Mouse (Mus musculus) kidney, embryonic 16.5 days (tissue): ENCODE measurements at regions not wholly inside any gene's neighbourhood (a gene's known extent, or its start where the extent isn't known, plus 50 kb on each side); places are given as distances from the start of the nearest gene placed in this dataset.

Source experiments
- ATAC-seq: fragments of 200-750 bp; cut with Nextera tagmentation; 2 replicates; pipeline ENCODE4 v1.8.0; 2017; ENCODE audit warnings: moderate TSS enrichment; ENCODE audit not compliant: low FRiP score, low TSS enrichment
- H3K27ac ChIP-seq: fragments of 300-500 bp; sonication (generic); 2 replicates; pipeline ENCODE4 v1.5.1; 2014; ENCODE audit warnings: low read length
- H3K27me3 ChIP-seq: fragments of 300-500 bp; sonication (generic); 2 replicates; pipeline ENCODE4 v1.6.1; 2014; ENCODE audit warnings: low read length, control low read depth, mixed read lengths; ENCODE audit not compliant: insufficient read depth
- H3K36me3 ChIP-seq: fragments of 300-500 bp; sonication (generic); 2 replicates; pipeline ENCODE4 v1.6.1; 2014; ENCODE audit warnings: low read length, control low read depth, mixed read lengths; ENCODE audit not compliant: insufficient read depth
- H3K4me1 ChIP-seq: fragments of 300-500 bp; sonication (generic); 2 replicates; pipeline ENCODE4 v1.6.1; 2014; ENCODE audit warnings: low read length, control low read depth, mixed read lengths; ENCODE audit not compliant: insufficient read depth
- H3K4me2 ChIP-seq: fragments of 300-500 bp; sonication (generic); replicated peaks from 2 replicates; pipeline ENCODE4 v1.6.1; 2014; ENCODE audit warnings: low read depth, low read length
- H3K4me3 ChIP-seq: fragments of 300-500 bp; sonication (generic); 2 replicates; pipeline ENCODE4 v1.5.1; 2014; ENCODE audit warnings: mild to moderate bottlenecking, low read length
- H3K9ac ChIP-seq: fragments of 300-500 bp; sonication (generic); replicated peaks from 2 replicates; pipeline ENCODE4 v1.6.1; 2014; ENCODE audit warnings: low read length
- H3K9me3 ChIP-seq: fragments of 300-500 bp; sonication (generic); 2 replicates; pipeline ENCODE4 v1.6.1; 2016; ENCODE audit warnings: low read length, control low read depth
- WGBS: fragments of 180-500 bp; shearing (Covaris S2); extraction: QIAGEN DNeasy Blood & Tissue Kit; methylation state at CpG from one replicate; pipeline ENCODE4 v1.1.7; 2014; 5-methylcytosine and 5-hydroxymethylcytosine counted together

DNA sequence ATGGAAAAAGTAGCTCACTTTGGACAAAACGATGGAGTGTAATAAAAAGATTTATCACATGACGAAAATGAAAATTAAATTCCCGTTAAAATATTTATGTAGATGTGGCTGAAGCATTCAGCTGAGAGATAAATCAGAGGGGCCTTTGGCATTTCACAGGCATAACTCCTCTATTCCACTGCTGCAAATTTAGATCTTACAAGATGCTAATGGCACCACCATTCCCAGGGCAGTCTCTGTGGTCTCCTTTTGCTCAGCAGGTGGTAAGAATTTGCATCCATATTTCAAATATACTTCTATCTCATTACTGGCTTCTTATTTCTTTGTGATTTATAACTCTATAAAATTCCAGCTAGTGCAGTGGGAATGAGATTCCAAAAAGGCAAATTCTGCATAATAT, 581.5 kb upstream of the Rag2 start:
- Histone ChIP-seq H3K4me3 (no peak overlapping the region), H3K36me3 (no peaks in the 10 kb centered on the region), H3K9me3 (no peaks in the 10 kb centered on the region), H3K4me2 (no peak overlapping the region), H3K4me1 (no peaks in the 10 kb centered on the region), H3K27me3 (no peaks in the 10 kb centered on the region), H3K9ac (no peak overlapping the region), H3K27ac (no peak overlapping the region)
- 69% methylated on average over 3 of the region's 3 CpGs for WGBS
- ATAC-seq: no peak

DNA sequence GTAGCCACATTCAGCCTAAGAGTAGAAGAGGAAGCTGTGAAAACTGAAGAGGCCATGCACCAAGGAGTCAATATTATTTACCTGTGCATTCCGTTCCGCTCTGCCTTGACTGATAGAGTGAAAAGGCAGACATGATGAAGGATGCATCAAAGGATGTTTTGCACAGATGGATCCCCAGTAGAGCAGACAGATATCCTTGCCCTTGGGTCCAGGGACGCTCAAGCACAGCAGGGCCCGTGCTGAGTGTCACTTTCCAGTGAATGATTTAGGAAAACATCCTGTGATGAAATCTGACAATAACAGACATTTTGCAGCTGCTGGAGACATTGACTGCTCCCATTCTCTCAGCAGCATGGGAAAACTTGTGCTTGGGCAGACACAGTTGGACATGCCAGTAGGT, 561.6 kb upstream of the Rag2 start:
- Histone ChIP-seq H3K27me3 (no peaks in the 10 kb centered on the region), H3K4me2 (no peak overlapping the region), H3K4me1 (no peaks in the 10 kb centered on the region), H3K4me3 (no peak overlapping the region), H3K9me3 (no peaks in the 10 kb centered on the region), H3K27ac (no peak overlapping the region), H3K36me3 (no peaks in the 10 kb centered on the region), H3K9ac (no peak overlapping the region)
- ATAC-seq: peak; percentile 63; the same call in 1 of the 2 replicates
- 34% methylated on average over 4 of the region's 4 CpGs for WGBS

- Histone ChIP-seq H3K4me1 (no peaks in the 10 kb centered on the region), H3K27ac (no peak overlapping the region), H3K9ac (no peak overlapping the region), H3K9me3 (no peaks in the 10 kb centered on the region), H3K36me3 (no peaks in the 10 kb centered on the region), H3K4me3 (no peak overlapping the region), H3K27me3 (no peaks in the 10 kb centered on the region), H3K4me2 (no peak overlapping the region)
- no peak for ATAC-seq
Measured at GRCm38 (mm10) chr2:101074990-101075389, 549.5 kb upstream of the Rag2 start.

DNA sequence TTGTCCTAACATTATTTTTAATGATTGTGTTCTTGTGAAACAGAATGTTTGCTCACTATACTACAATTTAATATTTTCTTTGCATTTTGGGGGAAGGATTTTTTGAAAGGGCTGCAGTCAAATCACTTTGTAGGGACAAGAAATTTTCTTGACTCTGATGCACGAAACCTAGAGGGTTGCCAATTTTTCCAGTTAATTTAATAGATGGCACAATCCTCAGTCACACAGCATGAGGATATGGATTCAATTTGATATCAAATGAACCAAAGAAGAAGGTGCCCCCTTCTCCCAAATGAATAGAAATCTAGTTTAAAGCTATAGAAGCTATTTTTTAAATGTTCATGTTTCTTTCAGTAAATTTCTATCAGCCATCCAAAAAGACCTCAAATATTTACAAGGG, 544.3 kb upstream of the Rag2 start:
- H3K9me3 ChIP-seq: no peaks in the 10 kb centered on the region
- no peak overlapping the region for H3K27ac ChIP-seq
- no peaks in the 10 kb centered on the region for H3K36me3 ChIP-seq
- H3K4me2 ChIP-seq: no peak overlapping the region
- no peaks in the 10 kb centered on the region for H3K4me1 ChIP-seq
- 89% methylated on average over 1 of the region's 1 CpGs for WGBS
- H3K4me3 ChIP-seq: no peak overlapping the region
- H3K9ac ChIP-seq: no peak overlapping the region
- ATAC-seq: no peak
- H3K27me3 ChIP-seq: no peaks in the 10 kb centered on the region

GRCm38 (mm10) chr2:101083813-101084212, 540.7 kb upstream of the Rag2 start:
- no peak overlapping the region for H3K27ac ChIP-seq
- no peaks in the 10 kb centered on the region for H3K9me3 ChIP-seq
- no peak overlapping the region for H3K4me2 ChIP-seq
- no peaks in the 10 kb centered on the region for H3K4me1 ChIP-seq
- no peak overlapping the region for H3K9ac ChIP-seq
- no peaks in the 10 kb centered on the region for H3K27me3 ChIP-seq
- no peak for ATAC-seq
- H3K4me3 ChIP-seq: no peak overlapping the region
- H3K36me3 ChIP-seq: no peaks in the 10 kb centered on the region

DNA sequence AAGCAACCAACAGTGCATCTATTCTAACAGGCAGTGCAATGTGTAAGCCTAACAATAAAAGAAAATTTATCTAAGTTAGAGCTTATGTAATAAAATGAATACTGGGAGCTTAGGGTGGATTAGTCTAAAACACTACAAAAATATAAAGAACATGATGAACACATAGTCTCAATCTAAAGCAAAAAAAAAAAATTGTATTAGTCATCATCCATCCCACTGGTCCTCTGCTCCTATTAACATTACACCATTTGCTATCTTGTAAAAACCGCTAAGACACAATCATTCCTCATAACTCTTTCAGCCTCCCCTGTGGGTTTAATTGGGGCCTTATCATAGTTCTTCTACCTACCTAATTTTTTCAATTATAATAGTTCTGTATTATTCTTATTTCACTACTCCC, 539.9 kb upstream of the Rag2 start:
- 79% methylated on average over 1 of the region's 1 CpGs for WGBS
- Histone ChIP-seq H3K4me3 (no peak overlapping the region), H3K27me3 (no peaks in the 10 kb centered on the region), H3K9ac (no peak overlapping the region), H3K9me3 (no peaks in the 10 kb centered on the region), H3K27ac (no peak overlapping the region), H3K4me2 (no peak overlapping the region), H3K4me1 (no peaks in the 10 kb centered on the region), H3K36me3 (no peaks in the 10 kb centered on the region)
- no peak for ATAC-seq

GRCm38 (mm10) chr2:101107183-101107872, 517.2 kb upstream of the Rag2 start:
- Histone ChIP-seq H3K36me3 (no peaks in the 10 kb centered on the region), H3K9ac (no peak overlapping the region), H3K9me3 (no peaks in the 10 kb centered on the region), H3K27ac (no peak overlapping the region), H3K27me3 (no peaks in the 10 kb centered on the region), H3K4me3 (no peak overlapping the region), H3K4me1 (no peaks in the 10 kb centered on the region), H3K4me2 (no peak overlapping the region)
- no peak for ATAC-seq
- 84% methylated on average over 1 of the region's 1 CpGs for WGBS

GRCm38 (mm10) chr2:101136867-101137266, 487.7 kb upstream of the Rag2 start:
- no peak overlapping the region for H3K9ac ChIP-seq
- H3K4me3 ChIP-seq: no peak overlapping the region
- H3K4me2 ChIP-seq: no peak overlapping the region
- H3K9me3 ChIP-seq: no peaks in the 10 kb centered on the region
- 29% methylated on average over 1 of the region's 1 CpGs for WGBS
- no peaks in the 10 kb centered on the region for H3K27me3 ChIP-seq
- H3K4me1 ChIP-seq: no peaks in the 10 kb centered on the region
- H3K36me3 ChIP-seq: no peaks in the 10 kb centered on the region
- ATAC-seq: no peak
- no peak overlapping the region for H3K27ac ChIP-seq

DNA sequence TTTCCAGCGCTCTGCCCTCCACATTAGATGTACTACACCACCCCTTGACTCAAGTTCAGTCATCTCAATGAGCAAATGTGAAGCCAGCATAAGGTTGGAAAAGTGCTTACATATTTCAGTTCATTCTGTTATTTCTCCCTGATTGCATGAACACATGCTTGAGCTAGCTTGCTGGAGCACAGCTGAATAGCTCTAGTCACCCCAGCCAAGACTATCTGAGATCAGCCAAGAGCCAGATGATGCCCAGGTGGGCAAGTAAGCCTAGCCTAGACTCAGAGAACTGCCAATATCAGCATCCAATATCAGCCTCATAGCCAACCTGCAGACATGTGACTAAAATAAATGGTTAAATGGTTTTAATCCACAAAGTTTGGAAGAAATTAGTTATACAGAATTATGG, 484.6 kb upstream of the Rag2 start:
- H3K9ac ChIP-seq: no peak overlapping the region
- H3K4me1 ChIP-seq: no peaks in the 10 kb centered on the region
- whole genome bisulfite sequencing: 100% methylated on average over 1 of the region's 1 CpGs
- H3K27me3 ChIP-seq: no peaks in the 10 kb centered on the region
- H3K27ac ChIP-seq: no peak overlapping the region
- no peak overlapping the region for H3K4me3 ChIP-seq
- H3K4me2 ChIP-seq: no peak overlapping the region
- no peaks in the 10 kb centered on the region for H3K36me3 ChIP-seq
- no peaks in the 10 kb centered on the region for H3K9me3 ChIP-seq
- no peak for ATAC-seq

- H3K4me2 ChIP-seq: no peak overlapping the region
- H3K36me3 ChIP-seq: no peaks in the 10 kb centered on the region
- WGBS: 61% methylated on average over 5 of the region's 5 CpGs
- H3K9me3 ChIP-seq: no peaks in the 10 kb centered on the region
- H3K27me3 ChIP-seq: no peaks in the 10 kb centered on the region
- no peak overlapping the region for H3K27ac ChIP-seq
- no peak overlapping the region for H3K4me3 ChIP-seq
- no peaks in the 10 kb centered on the region for H3K4me1 ChIP-seq
- ATAC-seq: no peak
- H3K9ac ChIP-seq: no peak overlapping the region
Measured at GRCm38 (mm10) chr2:101156755-101157271, 467.7 kb upstream of the Rag2 start.
